Comparison of ENCODE assay signal across 10 mouse cellular contexts in the genomic region with DNA sequence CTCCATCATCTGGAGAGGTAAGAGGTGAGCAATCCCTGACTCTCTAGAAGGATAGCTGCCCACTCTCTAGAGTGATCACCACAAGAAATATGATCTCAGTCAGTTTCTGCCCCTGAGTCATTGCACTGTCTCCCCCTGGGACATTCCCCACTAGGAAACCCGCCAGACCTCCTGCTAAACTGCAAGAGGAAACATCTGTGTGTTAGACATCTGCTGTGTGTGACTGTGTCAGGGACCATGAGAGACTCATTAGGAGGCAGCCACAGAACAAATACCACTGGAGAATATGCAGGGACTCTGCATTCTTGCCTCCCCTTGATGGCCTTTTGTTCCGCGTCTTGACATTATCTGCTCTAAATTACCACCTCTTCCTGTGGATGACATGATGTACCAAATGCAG. TPM values are rescaled to one million over a fixed set of nuclear protein-coding genes. Genes with fewer than 3 reads are reported as not detected.
DNase-seq lines count a peak whose midpoint lies in the region; ATAC-seq and TF ChIP-seq lines count a peak whose summit lies in the region.
"Had no signal": no experiment of that assay in that cellular context is flagged by ENCODE, and none has a peak within 500 bp of the region (broad histone marks: within the 10 kb centered on the region; RNA-seq: fewer than 3 reads in every experiment).

No protein-coding gene starts in this region.

- intact Hi-C loops in gastrocnemius, postnatal 36 days (cut with DNase I): no loop called here

- ATAC-seq in monocyte, adult 5-6 weeks (replicated peaks; ENCODE audit: insufficient number of reproducible peaks, low FRiP score, low TSS enrichment, poor library complexity, severe bottlenecking): no peak

- no peaks in the 10 kb centered on the region for H3K36me3 ChIP-seq in kidney, adult 2 months (ENCODE audit: control insufficient read depth, insufficient read depth, low read length)

- no peak overlapping the region for H3K27ac ChIP-seq in kidney, adult 2 months (ENCODE audit: insufficient read depth, low read depth, low read length)
- peak overlapping the region; percentile 85 for H3K27ac ChIP-seq in bone marrow macrophage, adult 2 months (ENCODE audit: insufficient read depth, low read depth, low read length)

- DNase-seq in kidney, postnatal 4 days: peak; percentile 68 to 72
- no peak for DNase-seq in kidney, adult 2 months
- DNase-seq in gastrocnemius, postnatal 36 days: peak; percentile 28 to 43
- peak; percentile 42 for DNase-seq in skeletal muscle tissue, adult 2 months (ENCODE audit: low read depth, low spot score)
- DNase-seq in yolk sac, embryonic 10.5 days (ENCODE audit: low spot score): no peak
- DNase-seq: cerebellum, adult 11 months; lung, postnatal 36 days had no signal

- H3K4me1 ChIP-seq in kidney, adult 2 months (ENCODE audit: control insufficient read depth, insufficient read depth, low read length): no peaks in the 10 kb centered on the region
- peaks cover 33% of the 10 kb centered on the region for H3K4me1 ChIP-seq in bone marrow macrophage, adult 2 months (ENCODE audit: control insufficient read depth, insufficient read depth, low read length)

- no peak overlapping the region for H3K4me3 ChIP-seq in kidney, adult 2 months (ENCODE audit: insufficient read depth, low read depth, low read length)
- no peak overlapping the region for H3K4me3 ChIP-seq in bone marrow macrophage, adult 2 months (ENCODE audit: insufficient read depth, low read length)

- 31% methylated on average over 3 of the region's 3 CpGs for WGBS in kidney, adult 2 months

- H3K27me3 ChIP-seq in kidney, adult 2 months (replicated peaks; ENCODE audit: control insufficient read depth, insufficient read depth, low read length): no peaks in the 10 kb centered on the region

- no peak for TF ChIP-seq POLR2A in kidney, adult 2 months (IDR thresholded peaks at IDR 0.05; ENCODE audit: low read depth, low read length)
- no peak for TF ChIP-seq POLR2A in bone marrow macrophage, adult 2 months (IDR thresholded peaks at IDR 0.05; ENCODE audit: borderline replicate concordance, low read depth, low read length)

- TF ChIP-seq CTCF in kidney, adult 2 months (conservative IDR thresholded peaks at IDR 0.05; ENCODE audit: insufficient read depth, insufficient read length, low read depth, low read length): no peak
- TF ChIP-seq CTCF in bone marrow macrophage, adult 2 months (IDR thresholded peaks at IDR 0.05; ENCODE audit: low read depth, low read length): no peak

RNA-seq across cellular contexts. Expression of a gene that starts 7.5 kb away (rescaled TPM):
- 0.91 and 1.1 TPM in 2 replicates for polyA plus RNA-seq in kidney, adult 2 months (2012; rRNA removed)
- polyA plus RNA-seq in bone marrow macrophage, adult 2 months (2012; ENCODE audit: insufficient read depth, insufficient read length, missing spikeins): 6.6 and 7.5 TPM in 2 replicates
- total RNA-seq in gastrocnemius, postnatal 36 days (2021): under 1 TPM; 0.26 to 0.52 TPM
- 2.2 to 8.1 TPM (median 3.0 TPM) in 3 replicates for total RNA-seq in monocyte, adult 5-6 weeks (2017)

RNA-seq across cellular contexts. Expression of a gene that starts 10.3 kb away (rescaled TPM):
- 2.4 and 3.9 TPM in 2 replicates for polyA plus RNA-seq in kidney, adult 2 months (2012; rRNA removed)
- 54.9 and 67.4 TPM in 2 replicates for polyA plus RNA-seq in bone marrow macrophage, adult 2 months (2012; ENCODE audit: insufficient read depth, insufficient read length, missing spikeins)
- total RNA-seq in gastrocnemius, postnatal 36 days (2021): under 1 TPM; 0.62 to 0.82 TPM
- 2.6 to 12.3 TPM (median 6.2 TPM) in 3 replicates for total RNA-seq in monocyte, adult 5-6 weeks (2017)

RNA-seq across cellular contexts. Expression of a gene that starts 24.9 kb away (rescaled TPM):
- 2.1 and 2.6 TPM in 2 replicates for polyA plus RNA-seq in kidney, adult 2 months (2012; rRNA removed)
- 4.7 and 5.5 TPM in 2 replicates for polyA plus RNA-seq in bone marrow macrophage, adult 2 months (2012; ENCODE audit: insufficient read depth, insufficient read length, missing spikeins)
- 1 to 10 TPM; 3.0 to 4.4 TPM for total RNA-seq in gastrocnemius, postnatal 36 days (2021)
- 4.9 to 7.5 TPM (median 6.8 TPM) in 3 replicates for total RNA-seq in monocyte, adult 5-6 weeks (2017)

RNA-seq across cellular contexts. Expression of a gene that starts 48.8 kb away (rescaled TPM):
- not detected in 2 replicates for polyA plus RNA-seq in kidney, adult 2 months (2012; rRNA removed)
- polyA plus RNA-seq in bone marrow macrophage, adult 2 months (2012; ENCODE audit: insufficient read depth, insufficient read length, missing spikeins): not detected in 2 replicates
- not detected for total RNA-seq in gastrocnemius, postnatal 36 days (2021)
- not detected in 3 replicates for total RNA-seq in monocyte, adult 5-6 weeks (2017)
- total RNA-seq: left cerebral cortex, adult 18-20 months had no signal

RNA-seq across cellular contexts. Expression of a gene that starts 52.4 kb away (rescaled TPM):
- not detected in 2 replicates for polyA plus RNA-seq in kidney, adult 2 months (2012; rRNA removed)
- polyA plus RNA-seq in bone marrow macrophage, adult 2 months (2012; ENCODE audit: insufficient read depth, insufficient read length, missing spikeins): not detected in 2 replicates
- total RNA-seq in gastrocnemius, postnatal 36 days (2021): not detected
- 0.43 TPM in 1 of 3 replicates, not detected in the others for total RNA-seq in monocyte, adult 5-6 weeks (2017)

Comparison
In these comparisons a context has a peak if more than half of its experiments do, and no peak if none do; other contexts are left out.
1. DNase-seq: peak in kidney, postnatal 4 days (2 of 2), gastrocnemius, postnatal 36 days (2 of 2) and skeletal muscle tissue, adult 2 months (single experiment); none in kidney, adult 2 months (single experiment) and yolk sac, embryonic 10.5 days (single experiment).